Mouse (Mus musculus): ENCODE measurements around the gene Myg1.

- TF ChIP-seq POLR2A (IDR thresholded peaks at IDR 0.05; ENCODE audit: borderline replicate concordance, control insufficient read depth, low read depth, low read length) (no peak), CTCF (IDR thresholded peaks at IDR 0.05; ENCODE audit: control insufficient read depth, insufficient read depth, low read length) (no peak)
Measured at GRCm38 (mm10) chr15:102336946-102337345, 5.4 kb downstream of the Myg1 start.
